Mouse (Mus musculus) CD4-positive naive resting alpha-beta T cell, adult 76 days (primary cell): Measurements from ENCODE around the gene Ccdc50. TPM values are rescaled to one million over a fixed set of nuclear protein-coding genes. Genes with fewer than 3 reads are reported as not detected.

Experiments used
- total RNA-seq: library from RNA; stranded (reverse); gene quantifications from one replicate; pipeline ENCODE4 v1.2.4, GENCODE M21; 2023

The Ccdc50 gene
- total RNA-seq, result 17.9 TPM

GRCm38 (mm10) chr16:27388761-27389451 is at the start of gene Ccdc50:
Gene Ccdc50, plus strand, starts transcription at chr16:27388869.

GRCm38 (mm10) chr16:27370191-27370590 is 18.5 kb upstream of the Ccdc50 start, which contains the start of gene Uts2b:
Gene Uts2b, minus strand, starts transcription at chr16:27370239.

Other genes with a start within 250 kb of the Ccdc50 start
- not detected for gene Ostn, start 81.4 kb upstream of the Ccdc50 start, total RNA-seq
- gene Uts2b, start 18.6 kb upstream of the Ccdc50 start, total RNA-seq, result not detected